ENCODE assay signal across 23 mouse cellular contexts in genomic region chr6:89246261-89246660, GRCm38 (mm10).
DNase-seq lines count a peak whose midpoint lies in the region; ATAC-seq lines count a peak whose summit lies in the region.
"Had no signal": no experiment of that assay in that cellular context is flagged by ENCODE, and none has a peak within 500 bp of the region (broad histone marks: within the 10 kb centered on the region; RNA-seq: fewer than 3 reads in every experiment).

No protein-coding gene starts in this region.

- no peak overlapping the region for H3K9ac ChIP-seq in hindbrain, embryonic 14.5 days
- H3K9ac ChIP-seq: embryonic facial prominence, embryonic 12.5 days; forebrain, embryonic 12.5 days; forebrain, postnatal 0 days had no signal

- H3K9me3 ChIP-seq in hindbrain, embryonic 10.5 days: no peaks in the 10 kb centered on the region
- H3K9me3 ChIP-seq in hindbrain, embryonic 14.5 days (ENCODE audit: control insufficient read depth, low read length): no peaks in the 10 kb centered on the region
- H3K9me3 ChIP-seq: embryonic facial prominence, embryonic 10.5 days; embryonic facial prominence, embryonic 12.5 days; forebrain, embryonic 12.5 days; G1E had no signal

- H3K4me2 ChIP-seq in hindbrain, embryonic 14.5 days (replicated peaks): no peak overlapping the region
- H3K4me2 ChIP-seq: embryonic facial prominence, embryonic 12.5 days; forebrain, embryonic 12.5 days had no signal

- WGBS in hindbrain, embryonic 10.5 days: 89% methylated on average over 5 of the region's 5 CpGs
- 94% methylated on average over 5 of the region's 5 CpGs for WGBS in hindbrain, embryonic 14.5 days

- no peak overlapping the region for H3K4me3 ChIP-seq in hindbrain, embryonic 10.5 days
- H3K4me3 ChIP-seq in hindbrain, embryonic 14.5 days (replicated peaks; ENCODE audit: low read length): no peak overlapping the region
- H3K4me3 ChIP-seq: embryonic facial prominence, embryonic 10.5 days; embryonic facial prominence, embryonic 12.5 days; forebrain, embryonic 12.5 days had no signal

- DNase-seq in gastrocnemius, postnatal 25 days: peak; percentile 2
- DNase-seq in gastrocnemius, postnatal 4 days (ENCODE audit: low spot score in 2 of 2): no peak
- no peak for DNase-seq in hindbrain, embryonic 10.5 days (ENCODE audit: low spot score)
- no peak for DNase-seq in hindbrain, embryonic 14.5 days (ENCODE audit: low spot score)
- DNase-seq in testis, postnatal 10 days (ENCODE audit: low spot score): peak; percentile 32
- no peak for DNase-seq in testis, postnatal 14 days (ENCODE audit: low spot score)
- no peak for DNase-seq in urinary bladder, adult 18-20 months (ENCODE audit: low spot score in 2 of 2)
- DNase-seq: adrenal gland, adult 8-10 months; adrenal gland, postnatal 14 days; adrenal gland, postnatal 36 days; B cell, adult 2 months; cerebellum, adult 11-12 months; cerebellum, adult 9-10 months; cerebellum, postnatal 25 days; forebrain, postnatal 0 days had no signal

- 0 out of 2 replicates have a peak, but pooled peaks cover 7% of the 10 kb centered on the region for H3K27me3 ChIP-seq in hindbrain, embryonic 10.5 days (ENCODE audit: insufficient read depth, poor library complexity, severe bottlenecking)
- no peaks in the 10 kb centered on the region for H3K27me3 ChIP-seq in hindbrain, embryonic 14.5 days (ENCODE audit: control insufficient read depth, insufficient read depth, low read length)
- H3K27me3 ChIP-seq: embryonic facial prominence, embryonic 12.5 days; forebrain, embryonic 12.5 days had no signal

- H3K27ac ChIP-seq in hindbrain, embryonic 10.5 days: peak overlapping the region; percentile 42; the same call in 1 of the 2 replicates
- no peak overlapping the region for H3K27ac ChIP-seq in hindbrain, embryonic 14.5 days
- H3K27ac ChIP-seq: embryonic facial prominence, embryonic 10.5 days; embryonic facial prominence, embryonic 12.5 days; forebrain, embryonic 12.5 days had no signal

- no peak for ATAC-seq in hindbrain, embryonic 14.5 days (ENCODE audit: low FRiP score)
- ATAC-seq: activated CD4-positive, CD25-positive, alpha-beta regulatory T cell, adult 4 months; CD4-positive, CD25-positive, alpha-beta regulatory T cell, adult 4 months; forebrain, embryonic 14.5 days; forebrain, postnatal 0 days; Patski had no signal

- H3K4me1 ChIP-seq in hindbrain, embryonic 10.5 days (replicated peaks): peaks cover 36% of the 10 kb centered on the region
- H3K4me1 ChIP-seq in hindbrain, embryonic 14.5 days (replicated peaks; ENCODE audit: control insufficient read depth, insufficient read depth, low read length): peaks cover 14% of the 10 kb centered on the region; the same call in 1 of the 2 replicates

- H3K36me3 ChIP-seq in hindbrain, embryonic 10.5 days: no peaks in the 10 kb centered on the region
- no peaks in the 10 kb centered on the region for H3K36me3 ChIP-seq in hindbrain, embryonic 14.5 days (replicated peaks; ENCODE audit: control insufficient read depth, insufficient read depth)
- H3K36me3 ChIP-seq: embryonic facial prominence, embryonic 10.5 days; embryonic facial prominence, embryonic 12.5 days; forebrain, embryonic 12.5 days; G1E had no signal

Comparison
In these comparisons a context has a peak if more than half of its experiments do, and no peak if none do; other contexts are left out.
1. DNase-seq: peak in gastrocnemius, postnatal 25 days (single experiment) and testis, postnatal 10 days (single experiment); none in gastrocnemius, postnatal 4 days (0 of 2), hindbrain, embryonic 10.5 days (single experiment), hindbrain, embryonic 14.5 days (single experiment), testis, postnatal 14 days (single experiment) and urinary bladder, adult 18-20 months (0 of 2).